In the genomic region with DNA sequence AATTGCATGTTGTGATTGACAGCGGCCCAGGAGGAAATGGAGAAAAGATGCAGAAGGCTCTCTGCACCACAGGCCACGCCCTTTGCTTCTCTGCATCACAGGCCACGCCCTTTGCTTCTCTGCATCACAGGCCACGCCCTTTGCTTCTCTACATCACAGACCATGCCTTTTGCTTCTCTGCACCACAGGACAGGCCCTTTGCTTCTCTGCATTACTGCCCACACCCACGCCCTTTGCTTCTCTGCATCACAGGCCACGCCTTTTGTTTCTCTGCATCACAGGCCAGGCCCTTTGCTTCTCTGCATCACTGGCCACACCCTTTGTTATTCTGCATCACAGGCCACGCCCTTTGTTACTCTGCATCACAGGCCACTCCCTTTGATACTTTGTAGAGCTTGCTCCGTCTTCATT, we compare ENCODE assay signal across 18 mouse cellular contexts.
A peak's percentile ranks its signal among the peaks of the same experiment; 100 is the strongest.
DNase-seq lines count a peak whose midpoint lies in the region; ATAC-seq and TF ChIP-seq lines count a peak whose summit lies in the region.
"Had no signal": no experiment of that assay in that cellular context is flagged by ENCODE, and none has a peak within 500 bp of the region (broad histone marks: within the 10 kb centered on the region; RNA-seq: fewer than 3 reads in every experiment).

No protein-coding gene starts in this region.

- H3K27me3 ChIP-seq in hindbrain, postnatal 0 days (ENCODE audit: insufficient read depth, low read length) = no peaks in the 10 kb centered on the region
- H3K27me3 ChIP-seq: hindbrain, embryonic 13.5 days; liver, embryonic 13.5 days had no signal

- H3K4me2 ChIP-seq in hindbrain, postnatal 0 days (ENCODE audit: low read depth, low read length) = no peak overlapping the region
- H3K4me2 ChIP-seq: hindbrain, embryonic 13.5 days; liver, embryonic 13.5 days had no signal

- no peak for TF ChIP-seq CTCF in hindbrain, postnatal 0 days (IDR thresholded peaks at IDR 0.05; ENCODE audit: low read depth)

- H3K9me3 ChIP-seq in hindbrain, postnatal 0 days (ENCODE audit: low read length) = no peaks in the 10 kb centered on the region
- H3K9me3 ChIP-seq: heart, embryonic 10.5 days; hindbrain, embryonic 13.5 days; liver, embryonic 13.5 days had no signal

- no peaks in the 10 kb centered on the region for H3K36me3 ChIP-seq in hindbrain, postnatal 0 days (ENCODE audit: insufficient read depth, low read length)
- H3K36me3 ChIP-seq: heart, embryonic 10.5 days; hindbrain, embryonic 13.5 days; liver, embryonic 13.5 days had no signal

- peak; percentile 19 for DNase-seq in thymus, postnatal 14 days
- DNase-seq in thymus, postnatal 25 days = no peak
- DNase-seq in T-cell, adult 2 months (ENCODE audit: low spot score) = peak; percentile 29
- no peak for DNase-seq in kidney, postnatal 10 days
- DNase-seq in adrenal gland, adult 2 months = no peak
- no peak for DNase-seq in hindbrain, postnatal 0 days (ENCODE audit: low spot score)
- DNase-seq: cerebellum, adult 9-11 months; gastrocnemius, postnatal 10 days; heart, postnatal 10 days; kidney, adult 9 months; kidney, postnatal 4 days; left cerebral cortex, postnatal 4 days; liver, embryonic 13.5 days; retina, postnatal 1 day; thymus, adult 18-20 months had no signal

- no peak overlapping the region for H3K9ac ChIP-seq in hindbrain, postnatal 0 days (replicated peaks; ENCODE audit: low read length)
- H3K9ac ChIP-seq: hindbrain, embryonic 13.5 days; liver, embryonic 13.5 days had no signal

- no peaks in the 10 kb centered on the region for H3K4me1 ChIP-seq in hindbrain, postnatal 0 days (ENCODE audit: insufficient read depth, low read length)
- H3K4me1 ChIP-seq: liver, embryonic 13.5 days had no signal

- WGBS in hindbrain, postnatal 0 days = 85% methylated on average over 8 of the region's 8 CpGs

- H3K4me3 ChIP-seq in hindbrain, postnatal 0 days (ENCODE audit: low read length) = no peak overlapping the region
- H3K4me3 ChIP-seq: heart, embryonic 10.5 days; hindbrain, embryonic 13.5 days; liver, embryonic 13.5 days had no signal

- H3K27ac ChIP-seq in hindbrain, postnatal 0 days = no peak overlapping the region
- H3K27ac ChIP-seq: heart, embryonic 10.5 days; hindbrain, embryonic 13.5 days; liver, embryonic 13.5 days had no signal

- ATAC-seq in megakaryocyte, adult 5-6 weeks (ENCODE audit: poor library complexity, severe bottlenecking) = peak; percentile 82
- ATAC-seq in hindbrain, postnatal 0 days = no peak

Comparison
In these comparisons a context has a peak if more than half of its experiments do, and no peak if none do; other contexts are left out.
1. DNase-seq: peak in thymus, postnatal 14 days (single experiment) and T-cell, adult 2 months (single experiment); none in thymus, postnatal 25 days (single experiment), kidney, postnatal 10 days (single experiment), adrenal gland, adult 2 months (single experiment) and hindbrain, postnatal 0 days (single experiment).